Mouse (Mus musculus): Measurements from ENCODE around the gene Mcrip2.

DNA sequence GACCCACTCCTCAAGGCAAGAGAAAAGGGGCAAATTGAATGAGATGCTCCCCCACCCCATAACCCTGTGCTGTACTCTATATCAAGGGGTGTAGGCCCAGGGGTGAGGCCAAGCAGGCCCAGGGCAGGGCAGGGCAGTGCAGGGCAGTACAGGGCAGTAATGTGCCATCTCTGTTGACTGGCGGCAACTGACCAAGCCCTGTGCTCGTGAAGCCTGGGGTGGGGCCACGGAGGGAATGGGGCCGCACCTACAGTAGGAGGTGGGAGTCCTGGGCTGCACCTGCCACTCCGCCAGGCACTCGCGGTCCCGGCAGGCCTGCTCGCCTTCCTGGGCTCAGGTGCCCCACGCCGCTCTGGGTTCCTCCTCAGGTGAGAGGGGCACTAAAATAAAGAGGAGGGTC, 3.3 kb downstream of the Mcrip2 start:
- no peak for TF ChIP-seq CTCF (IDR thresholded peaks at IDR 0.05; ENCODE audit: low read depth, low read length)
- TF ChIP-seq POLR2A (IDR thresholded peaks at IDR 0.05; ENCODE audit: extremely low read depth, insufficient read depth, low read length): no peak
